Mouse (Mus musculus) naive thymus-derived CD4-positive, alpha-beta T cell, adult 2 months (primary cell): Measurements from ENCODE around the gene Naaladl2.
"Not testable (repeated sequence)": the region's sequence is repeated elsewhere in the genome, so short reads cannot be mapped to it uniquely, and the experiment has no call there.

Experiments used
- DNase-seq: peaks from one replicate; pipeline ENCODE4 v3.0.0-alpha.2; 2011; ENCODE audit warnings: low read depth

The Naaladl2 gene

GRCm38 (mm10) chr3:25143555-25144311, at the start of gene Naaladl2:
Gene Naaladl2 (minus strand): TSS chr3:25144261.
- DNase-seq: no peak

DNA sequence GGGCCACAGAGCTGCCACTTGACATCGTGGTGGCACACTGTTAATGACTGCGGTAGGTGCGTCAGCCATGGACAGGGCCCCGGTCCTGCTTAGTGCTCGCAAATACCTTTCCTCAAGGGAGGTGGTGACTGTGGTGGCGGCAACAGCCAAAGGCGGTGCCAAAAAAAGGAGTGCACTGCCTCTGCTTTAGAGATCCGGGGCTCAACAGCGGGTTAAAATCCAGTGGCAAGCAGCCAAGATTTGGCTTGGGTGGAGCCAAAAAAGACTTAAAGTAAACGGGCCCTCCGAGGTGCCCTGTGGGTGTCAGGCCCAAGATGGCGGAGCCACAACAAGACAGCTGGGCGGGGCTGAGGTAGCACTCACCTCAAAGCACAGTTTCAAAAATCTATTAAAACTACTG, 7.7 kb upstream of the Naaladl2 start:
- DNase-seq: no peak

DNA sequence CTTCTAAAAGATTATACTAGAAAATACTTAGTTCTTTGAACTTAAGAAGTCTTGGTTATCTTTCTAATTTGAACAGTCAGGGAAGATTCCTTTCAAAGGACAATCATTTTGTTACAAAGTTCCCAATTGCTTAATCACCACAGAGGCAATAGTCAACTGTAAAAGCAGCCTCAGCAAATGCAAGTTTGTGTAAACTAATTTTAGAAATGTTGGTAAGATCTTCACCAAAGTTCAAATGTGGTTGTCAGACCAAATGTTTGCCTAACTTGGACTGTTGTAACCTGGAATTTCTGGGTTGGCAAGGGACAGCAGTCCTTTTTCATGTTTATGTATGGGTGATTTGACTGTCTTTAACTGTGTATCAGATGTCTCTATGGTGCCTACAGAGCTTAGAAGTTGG, 3.2 kb upstream of the Naaladl2 start:
- DNase-seq: no peak

DNA sequence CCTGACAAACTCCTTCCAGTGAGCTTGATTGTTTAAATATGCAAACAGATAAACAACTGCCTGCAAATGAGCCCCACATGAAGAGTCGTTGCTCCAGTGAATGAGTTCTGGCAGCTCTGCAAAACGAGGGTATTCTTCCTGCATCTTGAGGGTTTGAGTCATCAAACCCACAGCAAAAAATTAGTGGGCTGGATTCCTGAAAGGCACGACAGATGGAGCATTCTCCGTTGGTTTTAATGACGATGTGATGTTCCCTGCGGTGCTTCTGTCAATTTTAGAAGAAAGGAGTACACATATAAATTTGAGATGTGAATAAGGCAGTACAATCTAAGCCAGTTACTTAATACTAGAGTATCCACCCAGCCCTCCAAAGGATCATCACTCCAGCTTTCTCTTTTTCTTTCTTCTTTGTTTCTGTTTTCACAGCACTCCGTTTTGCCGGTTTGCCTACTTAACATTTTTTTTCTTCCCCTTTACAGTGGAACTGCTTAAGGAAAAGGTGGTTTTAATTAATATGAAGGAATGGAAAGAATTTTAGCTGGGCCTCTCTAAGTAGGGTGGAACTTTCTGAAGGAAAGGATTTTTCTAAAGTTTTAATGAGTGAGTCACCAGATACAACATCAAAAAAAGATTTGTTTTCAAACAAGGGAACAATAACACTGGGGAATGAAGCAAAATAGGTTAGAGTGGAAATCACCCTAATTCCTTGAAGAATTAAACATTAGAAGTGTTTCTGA, 1.1 kb upstream of the Naaladl2 start:
- no peak for DNase-seq

DNA sequence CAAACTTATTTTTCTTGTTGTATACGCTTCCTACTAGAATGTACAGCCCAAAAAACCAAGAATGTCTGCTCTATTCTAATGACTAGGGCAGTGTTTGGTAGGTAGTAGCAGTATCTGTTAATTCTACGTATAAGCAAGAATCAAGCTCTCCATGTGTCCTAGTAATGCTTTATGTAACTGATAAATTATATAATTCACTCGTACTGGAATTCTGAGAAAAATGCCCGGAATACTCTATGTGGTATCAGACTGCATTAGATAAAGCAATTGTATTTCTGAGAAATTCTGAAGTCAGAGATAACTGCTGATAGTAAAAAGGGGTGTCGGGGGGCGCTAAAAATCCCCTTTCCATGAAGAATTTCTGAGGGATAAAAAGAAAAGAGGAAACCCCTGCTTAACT, 950 bp downstream of the Naaladl2 start:
- DNase-seq: no peak

GRCm38 (mm10) chr3:25131848-25132247, 12.2 kb downstream of the Naaladl2 start:
- no peak for DNase-seq

- DNase-seq: no peak
Observed at GRCm38 (mm10) chr3:25127864-25128263, 16.2 kb downstream of the Naaladl2 start.

- DNase-seq: no peak
Observed at GRCm38 (mm10) chr3:25124919-25125846, 18.9 kb downstream of the Naaladl2 start.

DNA sequence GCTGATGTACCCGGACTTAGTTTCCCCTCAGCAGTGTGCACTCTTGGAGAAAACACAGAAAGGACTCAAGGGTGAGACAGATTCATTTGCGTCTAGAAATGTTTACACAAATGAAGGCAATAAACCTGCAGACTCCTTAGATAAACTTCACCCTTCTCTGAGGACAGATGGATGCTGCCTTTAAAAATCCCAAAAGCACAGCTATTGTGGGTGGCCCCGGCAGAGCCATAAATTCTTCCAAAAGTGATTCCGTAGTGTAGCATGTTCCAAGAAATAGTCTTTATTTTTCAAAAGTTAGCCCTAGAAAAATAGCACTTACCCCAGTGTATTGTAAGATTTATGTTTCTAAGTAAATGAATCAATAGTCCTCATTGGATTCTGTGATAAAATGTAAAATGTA, 31.0 kb downstream of the Naaladl2 start:
- DNase-seq: no peak

- no peak for DNase-seq
Observed at GRCm38 (mm10) chr3:25108997-25109396, 35.1 kb downstream of the Naaladl2 start.

DNA sequence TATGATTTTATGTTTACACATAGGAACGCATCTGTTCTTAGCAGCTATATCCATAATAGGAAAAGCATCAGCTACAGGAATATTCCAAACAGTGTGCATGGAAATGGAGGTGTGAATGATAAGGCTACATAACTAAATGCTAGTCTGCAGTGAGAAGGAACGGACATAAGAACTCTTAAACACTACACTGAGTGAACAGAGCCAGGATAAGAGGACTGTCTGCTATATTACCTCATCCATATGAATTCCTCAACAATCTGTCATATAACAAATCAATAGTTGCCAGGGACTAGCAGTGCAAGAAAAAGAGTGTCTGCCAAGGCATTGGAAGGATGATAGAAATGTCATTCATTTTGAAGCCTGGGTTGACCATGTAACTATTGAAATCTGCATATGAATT, 51.1 kb downstream of the Naaladl2 start:
- DNase-seq: no peak

DNA sequence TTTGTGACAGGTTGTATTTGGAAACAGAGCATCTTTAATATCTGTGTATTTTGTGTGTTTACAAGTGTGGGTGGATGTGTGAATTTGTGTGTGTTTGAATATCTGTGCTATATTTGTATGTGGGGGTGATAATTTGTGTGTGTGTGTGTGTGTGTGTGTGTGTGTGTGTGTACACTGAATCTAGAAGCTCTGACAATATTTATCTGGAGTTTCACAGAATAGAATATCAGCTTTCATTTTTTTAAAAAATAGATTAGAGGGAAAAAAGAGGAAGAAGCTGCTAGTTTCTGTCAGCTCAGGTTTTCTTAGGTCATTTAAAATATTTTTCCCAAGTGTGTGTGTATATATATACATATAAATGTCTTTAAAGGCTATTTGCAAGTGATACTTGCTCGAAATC, 68.3 kb downstream of the Naaladl2 start:
- no peak for DNase-seq

- no peak for DNase-seq
Observed at GRCm38 (mm10) chr3:25074266-25074665, 69.8 kb downstream of the Naaladl2 start.

DNA sequence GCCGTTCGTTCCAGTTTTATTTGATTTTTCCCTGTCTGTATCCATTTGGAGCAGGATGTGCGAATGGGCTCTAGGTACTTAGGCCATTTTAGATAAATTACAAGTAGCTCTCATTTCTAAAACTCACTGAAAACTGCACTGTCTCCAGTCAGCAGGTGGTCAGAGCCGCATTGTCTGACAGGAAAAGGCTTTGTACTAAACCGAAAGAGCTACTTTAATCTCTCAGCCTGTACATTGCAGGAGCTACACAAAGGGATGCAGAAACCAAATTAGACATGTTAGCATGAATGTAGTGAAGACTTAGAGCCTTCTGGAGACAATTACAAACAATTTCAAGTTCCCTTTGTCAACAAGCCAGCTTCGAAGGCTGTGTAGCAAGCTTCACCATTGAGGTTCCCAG, 70.2 kb downstream of the Naaladl2 start:
- no peak for DNase-seq

GRCm38 (mm10) chr3:25063217-25063616, 80.8 kb downstream of the Naaladl2 start:
- DNase-seq: no peak

DNA sequence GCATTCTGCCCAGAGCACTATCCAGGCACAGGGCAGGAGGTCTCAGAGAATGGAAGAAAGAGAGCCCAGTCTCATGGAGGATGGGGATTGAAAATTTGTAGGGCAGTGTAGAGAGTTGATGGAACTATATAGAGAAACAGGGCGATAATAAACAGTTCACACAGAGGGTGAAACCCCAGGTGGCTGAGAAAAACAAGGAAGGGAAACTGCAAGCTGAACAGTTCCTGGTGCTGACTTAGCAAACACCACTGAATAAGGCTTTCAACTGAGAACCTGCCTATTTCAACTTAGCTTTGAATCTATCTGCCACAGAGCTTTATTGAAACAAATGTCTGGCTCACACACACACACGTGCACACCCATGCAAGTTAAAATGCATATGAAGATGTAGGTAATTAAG, 91.1 kb downstream of the Naaladl2 start:
- no peak for DNase-seq

DNA sequence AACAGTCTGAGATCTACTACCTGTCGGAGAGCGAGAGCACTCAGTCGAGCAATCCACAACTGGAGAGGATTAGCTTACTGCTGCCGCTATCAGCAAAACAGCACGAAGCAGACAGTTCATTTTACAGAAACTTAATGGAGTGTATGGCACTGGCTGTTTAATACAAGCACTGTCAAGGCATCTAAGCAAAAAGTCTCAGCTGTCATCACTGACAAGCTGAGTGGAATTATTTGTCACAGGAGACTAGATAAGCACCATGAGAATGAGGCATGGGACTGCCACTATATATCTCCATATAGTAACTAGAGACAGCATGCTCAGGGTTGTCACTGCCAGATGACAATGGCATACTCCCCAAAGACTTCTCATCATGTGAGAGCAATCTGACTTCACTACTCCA, 124.1 kb downstream of the Naaladl2 start:
- no peak for DNase-seq

DNA sequence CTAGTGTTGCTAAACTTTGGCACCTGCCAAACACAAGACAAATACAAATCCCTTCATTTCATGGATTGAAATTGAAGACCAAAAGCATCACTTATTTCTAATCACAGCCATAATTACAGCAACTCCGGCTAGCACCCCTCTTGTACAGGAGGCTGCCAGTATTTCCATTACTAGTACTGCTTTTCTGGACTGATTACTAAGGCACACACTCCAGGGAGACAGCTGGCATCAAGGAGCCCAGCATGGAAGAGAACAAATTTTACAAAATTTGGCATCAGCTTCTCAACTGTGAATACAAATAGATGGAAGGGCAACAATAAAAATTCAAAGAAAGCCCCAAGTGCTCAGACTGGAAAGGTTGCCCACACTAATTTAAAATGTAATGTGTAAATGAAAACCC, 133.3 kb downstream of the Naaladl2 start:
- DNase-seq: no peak

DNA sequence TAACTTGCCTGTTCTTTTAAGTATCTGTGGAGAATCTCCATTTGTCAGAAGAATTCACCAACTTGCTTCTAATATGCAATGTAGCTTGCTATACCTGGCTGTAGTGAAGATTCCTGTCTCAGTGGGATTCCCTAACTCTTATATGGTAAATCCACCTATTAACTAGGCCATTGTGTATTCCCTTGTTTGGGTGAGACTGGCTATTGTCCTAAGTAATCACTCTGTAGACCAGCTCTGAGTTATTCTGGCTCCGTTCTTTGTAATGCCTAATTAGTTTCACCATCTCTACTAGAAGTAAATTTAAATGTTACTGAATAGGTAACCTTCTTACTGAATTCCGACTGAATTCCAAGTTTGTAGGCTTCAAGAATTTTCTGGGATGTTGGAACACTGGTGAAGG, 137.3 kb downstream of the Naaladl2 start:
- DNase-seq: not testable (repeated sequence)

GRCm38 (mm10) chr3:24992577-24992976, 151.5 kb downstream of the Naaladl2 start:
- no peak for DNase-seq

DNA sequence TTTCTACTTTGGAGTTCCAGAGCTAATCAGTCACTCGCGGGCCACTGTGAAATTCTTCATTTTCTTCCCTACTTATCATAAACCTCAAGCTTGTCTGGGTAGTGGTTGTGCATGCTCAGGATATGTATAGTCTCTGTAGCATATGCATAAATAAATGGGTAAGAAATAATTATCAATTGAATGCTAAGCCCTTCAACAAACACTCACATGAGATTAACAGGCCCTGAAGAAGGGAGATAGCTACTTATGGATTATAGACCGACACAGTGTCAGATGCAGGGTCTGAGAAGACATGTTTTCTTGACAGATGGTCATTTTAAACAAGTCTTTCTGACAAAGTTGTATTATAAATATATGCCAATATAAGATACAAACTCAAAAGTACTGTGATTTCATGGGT, 152.0 kb downstream of the Naaladl2 start:
- DNase-seq: no peak

DNA sequence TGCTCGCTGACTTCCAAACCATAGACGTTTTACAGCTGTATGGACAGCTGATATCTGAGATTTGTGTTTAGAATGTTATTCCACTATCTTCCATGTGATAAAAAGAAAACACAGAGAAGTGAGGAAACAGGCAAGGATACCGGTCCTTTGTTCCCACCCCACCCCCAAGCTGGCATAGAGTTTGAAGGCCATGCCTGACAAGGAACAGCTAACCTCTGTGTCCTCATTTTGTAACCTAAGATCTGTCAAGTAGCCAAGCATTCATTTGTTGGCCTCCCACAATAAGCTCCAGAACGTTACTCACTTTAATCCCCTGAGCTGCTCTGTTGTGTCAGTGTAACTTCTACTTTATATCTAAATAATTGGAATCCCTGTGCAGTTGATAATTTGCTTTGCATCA, 161.9 kb downstream of the Naaladl2 start:
- no peak for DNase-seq

DNA sequence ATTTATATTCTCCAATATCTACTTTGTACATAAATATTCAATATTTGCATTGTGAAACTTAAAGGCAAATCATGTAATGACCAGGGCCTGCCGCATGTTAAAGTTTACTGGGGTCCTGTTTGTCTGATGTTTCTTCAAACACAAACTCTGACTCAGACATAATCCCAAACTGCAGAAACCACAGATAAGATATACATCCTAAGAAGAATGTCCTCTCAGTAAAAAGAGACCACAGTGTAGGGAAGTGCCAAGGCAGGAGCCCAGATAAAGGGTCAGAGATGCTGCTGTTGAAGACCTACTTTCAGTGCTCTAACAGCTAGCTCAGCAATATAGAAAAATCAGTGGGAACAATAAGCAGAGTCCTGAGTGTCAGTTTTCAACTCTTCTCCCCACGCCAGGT, 201.9 kb downstream of the Naaladl2 start:
- no peak for DNase-seq
